ENCODE assay signal across 16 mouse cellular contexts in genomic region chr11:104572091-104572490, GRCm38 (mm10). TPM values are rescaled to one million over a fixed set of nuclear protein-coding genes. Genes with fewer than 3 reads are reported as not detected.
DNase-seq lines count a peak whose midpoint lies in the region; ATAC-seq lines count a peak whose summit lies in the region.
"Had no signal": no experiment of that assay in that cellular context is flagged by ENCODE, and none has a peak within 500 bp of the region (broad histone marks: within the 10 kb centered on the region; RNA-seq: fewer than 3 reads in every experiment).

No protein-coding gene starts in this region.

- H3K27ac ChIP-seq in heart, embryonic 15.5 days = 0 out of 2 replicates have a peak overlapping the region, but pooled peaks have one; percentile 1
- H3K27ac ChIP-seq: embryonic facial prominence, embryonic 12.5 days; forebrain, embryonic 13.5 days; hindbrain, embryonic 12.5 days had no signal

- peak; percentile 22 for DNase-seq in embryo, embryonic 10.5 days (ENCODE audit: low spot score)
- DNase-seq in embryo, embryonic 11 days = no peak
- peak; percentile 22 for DNase-seq in gastrocnemius, postnatal 14 days
- DNase-seq in gastrocnemius, postnatal 10 days = no peak
- no peak for DNase-seq in heart, adult 9 months (ENCODE audit: low spot score in 2 of 2)
- DNase-seq in cerebellum, postnatal 36 days = no peak
- DNase-seq: cerebellum, adult 11 months; cerebellum, adult 8-10 months; kidney, adult 8-10 months had no signal

- no peaks in the 10 kb centered on the region for H3K36me3 ChIP-seq in heart, embryonic 15.5 days
- H3K36me3 ChIP-seq: embryonic facial prominence, embryonic 12.5 days; heart, embryonic 12.5 days; hindbrain, embryonic 12.5 days had no signal

- ATAC-seq in heart, embryonic 15.5 days (replicated peaks; ENCODE audit: insufficient number of reproducible peaks, insufficient read depth, low FRiP score, low read depth) = no peak
- ATAC-seq: inflammation-experienced regulatory T-cells, adult 6 months; intestine, postnatal 0 days had no signal

- 46% methylated on average over 7 of the region's 7 CpGs for WGBS in heart, embryonic 15.5 days

- intact Hi-C loops in gastrocnemius, postnatal 14 days (cut with DNase I; ENCODE audit: low total_unique reads) = no loop called here

- H3K4me1 ChIP-seq in heart, embryonic 15.5 days (replicated peaks) = peaks cover 34% of the 10 kb centered on the region
- H3K4me1 ChIP-seq: embryonic facial prominence, embryonic 12.5 days; hindbrain, embryonic 12.5 days had no signal

- H3K4me3 ChIP-seq in heart, embryonic 15.5 days = no peak overlapping the region

- H3K9ac ChIP-seq in heart, embryonic 15.5 days = no peak overlapping the region
- H3K9ac ChIP-seq: forebrain, embryonic 13.5 days had no signal

- no peak overlapping the region for H3K4me2 ChIP-seq in heart, embryonic 15.5 days

- no peaks in the 10 kb centered on the region for H3K9me3 ChIP-seq in heart, embryonic 15.5 days (replicated peaks)
- H3K9me3 ChIP-seq: embryonic facial prominence, embryonic 12.5 days; hindbrain, embryonic 12.5 days had no signal

- H3K27me3 ChIP-seq in heart, embryonic 15.5 days = no peaks in the 10 kb centered on the region
- H3K27me3 ChIP-seq: heart, embryonic 12.5 days had no signal

RNA-seq across cellular contexts. Expression of gene Myl4, which starts 21.6 kb away (rescaled TPM):
- 10 to 100 TPM; 13.1 to 15.7 TPM for total RNA-seq in gastrocnemius, postnatal 14 days (2021)
- 10 to 100 TPM; 30.6 to 48.9 TPM for total RNA-seq in gastrocnemius, postnatal 10 days (2021)
- polyA plus RNA-seq in heart, embryonic 15.5 days (2015; fragmentation: Nextera tagmentation; extraction: Ambion mirVana) = 1,694 and 1,744 TPM in 2 replicates

RNA-seq across cellular contexts. Expression of gene Cdc27, which starts 21.7 kb away (rescaled TPM):
- 10 to 100 TPM; 23.4 to 25.2 TPM for total RNA-seq in gastrocnemius, postnatal 14 days (2021)
- 10 to 100 TPM; 30.4 to 37.5 TPM for total RNA-seq in gastrocnemius, postnatal 10 days (2021)
- polyA plus RNA-seq in heart, embryonic 15.5 days (2015; fragmentation: Nextera tagmentation; extraction: Ambion mirVana) = 25.7 and 28.8 TPM in 2 replicates

RNA-seq across cellular contexts. Expression of gene Itgb3, which starts 35.7 kb away (rescaled TPM):
- total RNA-seq in gastrocnemius, postnatal 14 days (2021) = 1 to 10 TPM; 2.2 to 4.0 TPM
- total RNA-seq in gastrocnemius, postnatal 10 days (2021) = 10 to 100 TPM in 1 of 2 experiments, 1 to 10 TPM in 1; 4.7 to 15.9 TPM
- polyA plus RNA-seq in heart, embryonic 15.5 days (2015; fragmentation: Nextera tagmentation; extraction: Ambion mirVana) = 3.7 and 5.4 TPM in 2 replicates

Comparison
In these comparisons a context has a peak if more than half of its experiments do, and no peak if none do; other contexts are left out.
1. DNase-seq: peak in embryo, embryonic 10.5 days (single experiment) and gastrocnemius, postnatal 14 days (single experiment); none in embryo, embryonic 11 days (single experiment), gastrocnemius, postnatal 10 days (single experiment), heart, adult 9 months (0 of 2) and cerebellum, postnatal 36 days (0 of 2).